Comparison of ENCODE assay signal across 8 mouse cellular contexts in the genomic region with DNA sequence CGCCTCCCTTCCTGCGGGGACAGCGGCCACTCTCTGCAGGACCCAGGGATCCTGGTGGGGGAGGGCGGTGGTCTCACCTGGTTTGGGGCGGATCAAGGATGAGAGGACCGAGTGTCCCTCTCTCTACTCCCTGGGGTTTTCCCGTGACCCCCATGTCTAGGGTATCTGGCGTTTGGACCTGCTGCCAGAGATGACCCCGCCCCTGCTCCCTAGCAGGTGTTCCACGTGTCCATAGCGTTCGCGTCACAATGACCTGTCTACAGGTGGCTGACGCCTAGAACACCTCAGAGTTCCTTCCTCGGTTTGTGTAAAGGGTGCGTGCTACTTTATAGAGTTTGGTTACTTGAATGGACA. TPM values are rescaled to one million over a fixed set of nuclear protein-coding genes. Genes with fewer than 3 reads are reported as not detected.
DNase-seq lines count a peak whose midpoint lies in the region; ATAC-seq and TF ChIP-seq lines count a peak whose summit lies in the region.

A gene (minus strand): TSS at position 193 of the 354 bp plus-strand sequence.

- ATAC-seq in kidney, embryonic 14.5 days (ENCODE audit: low FRiP score, low TSS enrichment): peak; percentile 83
- peak; percentile 46 for ATAC-seq in embryonic facial prominence, embryonic 13.5 days (ENCODE audit: insufficient number of reproducible peaks, insufficient read depth, low FRiP score, low TSS enrichment, low read depth)
- peak; percentile 89 for ATAC-seq in intestine, embryonic 15.5 days
- ATAC-seq in lung, embryonic 14.5 days (ENCODE audit: insufficient read depth): peak; percentile 70
- peak; percentile 80 for ATAC-seq in stomach, embryonic 16.5 days (ENCODE audit: insufficient read depth, low FRiP score)

- no peaks in the 10 kb centered on the region for H3K9me3 ChIP-seq in kidney, embryonic 14.5 days (ENCODE audit: control insufficient read depth, low read length)
- H3K9me3 ChIP-seq in embryonic facial prominence, embryonic 13.5 days: no peaks in the 10 kb centered on the region
- no peaks in the 10 kb centered on the region for H3K9me3 ChIP-seq in intestine, embryonic 15.5 days
- H3K9me3 ChIP-seq in lung, embryonic 14.5 days (ENCODE audit: low read depth, low read length): no peaks in the 10 kb centered on the region
- H3K9me3 ChIP-seq in stomach, embryonic 16.5 days (replicated peaks; ENCODE audit: control insufficient read depth, low read length): no peaks in the 10 kb centered on the region

- H3K4me3 ChIP-seq in kidney, embryonic 14.5 days (ENCODE audit: low read length): peak within 1 kb of the TSS; percentile 65
- H3K4me3 ChIP-seq in embryonic facial prominence, embryonic 13.5 days: peak within 1 kb of the TSS; percentile 71
- H3K4me3 ChIP-seq in intestine, embryonic 15.5 days (replicated peaks): peak within 1 kb of the TSS; percentile 70
- H3K4me3 ChIP-seq in lung, embryonic 14.5 days (ENCODE audit: low read depth, low read length): peak within 1 kb of the TSS; percentile 71
- peak within 1 kb of the TSS; percentile 78 for H3K4me3 ChIP-seq in stomach, embryonic 16.5 days (replicated peaks; ENCODE audit: low read length)

- H3K9ac ChIP-seq in kidney, embryonic 14.5 days (ENCODE audit: low read depth, low read length): peak within 1 kb of the TSS; percentile 72
- peak within 1 kb of the TSS; percentile 78 for H3K9ac ChIP-seq in embryonic facial prominence, embryonic 13.5 days
- H3K9ac ChIP-seq in intestine, embryonic 15.5 days: peak within 1 kb of the TSS; percentile 65
- H3K9ac ChIP-seq in lung, embryonic 14.5 days: peak within 1 kb of the TSS; percentile 71
- H3K9ac ChIP-seq in stomach, embryonic 16.5 days (ENCODE audit: low read length): peak within 1 kb of the TSS; percentile 84

- H3K27ac ChIP-seq in kidney, embryonic 14.5 days (ENCODE audit: low read depth, low read length): 0 out of 2 replicates have a peak within 1 kb of the TSS, but pooled peaks have one; percentile 8
- peak within 1 kb of the TSS; percentile 33; the same call in 1 of the 2 replicates for H3K27ac ChIP-seq in embryonic facial prominence, embryonic 13.5 days
- 0 out of 2 replicates have a peak within 1 kb of the TSS, but pooled peaks have one; percentile 40 for H3K27ac ChIP-seq in intestine, embryonic 15.5 days
- peak within 1 kb of the TSS; percentile 65 for H3K27ac ChIP-seq in lung, embryonic 14.5 days (ENCODE audit: low read depth)
- H3K27ac ChIP-seq in stomach, embryonic 16.5 days (ENCODE audit: low read length): peak within 1 kb of the TSS; percentile 50

- TF ChIP-seq CTCF in lung, embryonic 14.5 days (IDR thresholded peaks at IDR 0.05; ENCODE audit: low read depth): no peak

- no peak for DNase-seq in kidney, postnatal 36 days
- DNase-seq in ZHBTc4 (ENCODE audit: low read depth, low spot score): peak; percentile 55
- peak; percentile 47 for DNase-seq in lung, embryonic 14.5 days
- no peak for DNase-seq in retina, postnatal 1 day

- no peaks in the 10 kb centered on the region for H3K4me1 ChIP-seq in kidney, embryonic 14.5 days (ENCODE audit: control insufficient read depth, insufficient read depth, low read length)
- H3K4me1 ChIP-seq in embryonic facial prominence, embryonic 13.5 days: peaks cover 12% of the 10 kb centered on the region
- H3K4me1 ChIP-seq in intestine, embryonic 15.5 days (replicated peaks): 0 out of 2 replicates have a peak, but pooled peaks cover 6% of the 10 kb centered on the region
- H3K4me1 ChIP-seq in lung, embryonic 14.5 days (ENCODE audit: insufficient read depth): no peaks in the 10 kb centered on the region
- no peaks in the 10 kb centered on the region for H3K4me1 ChIP-seq in stomach, embryonic 16.5 days (ENCODE audit: control insufficient read depth, insufficient read depth, low read length)

- H3K27me3 ChIP-seq in kidney, embryonic 14.5 days (ENCODE audit: control insufficient read depth, insufficient read depth, low read length): no peaks in the 10 kb centered on the region; the same call in 1 of the 2 replicates
- peaks cover 25% of the 10 kb centered on the region for H3K27me3 ChIP-seq in embryonic facial prominence, embryonic 13.5 days
- H3K27me3 ChIP-seq in intestine, embryonic 15.5 days (replicated peaks): no peaks in the 10 kb centered on the region
- no peaks in the 10 kb centered on the region; the same call in 1 of the 2 replicates for H3K27me3 ChIP-seq in lung, embryonic 14.5 days (ENCODE audit: insufficient read depth, low read length)
- H3K27me3 ChIP-seq in stomach, embryonic 16.5 days (ENCODE audit: control insufficient read depth, insufficient read depth, low read length): no peaks in the 10 kb centered on the region; the same call in 1 of the 2 replicates

- 5% methylated on average over 14 of the region's 16 CpGs for WGBS in kidney, embryonic 14.5 days
- 2% methylated on average over 16 of the region's 16 CpGs for WGBS in embryonic facial prominence, embryonic 13.5 days
- WGBS in intestine, embryonic 15.5 days: 3% methylated on average over 14 of the region's 16 CpGs
- 2% methylated on average over 13 of the region's 16 CpGs for WGBS in lung, embryonic 14.5 days
- WGBS in stomach, embryonic 16.5 days: 3% methylated on average over 14 of the region's 16 CpGs

- no peaks in the 10 kb centered on the region for H3K36me3 ChIP-seq in kidney, embryonic 14.5 days (ENCODE audit: control insufficient read depth, insufficient read depth, low read length)
- no peaks in the 10 kb centered on the region for H3K36me3 ChIP-seq in embryonic facial prominence, embryonic 13.5 days
- no peaks in the 10 kb centered on the region for H3K36me3 ChIP-seq in intestine, embryonic 15.5 days
- no peaks in the 10 kb centered on the region for H3K36me3 ChIP-seq in lung, embryonic 14.5 days (ENCODE audit: insufficient read depth)
- H3K36me3 ChIP-seq in stomach, embryonic 16.5 days (ENCODE audit: control insufficient read depth, insufficient read depth, low read length): no peaks in the 10 kb centered on the region

- peak within 1 kb of the TSS; percentile 93 for H3K4me2 ChIP-seq in kidney, embryonic 14.5 days (replicated peaks; ENCODE audit: low read depth, low read length)
- H3K4me2 ChIP-seq in embryonic facial prominence, embryonic 13.5 days: peak within 1 kb of the TSS; percentile 96
- peak within 1 kb of the TSS; percentile 97 for H3K4me2 ChIP-seq in intestine, embryonic 15.5 days (replicated peaks)
- peak within 1 kb of the TSS; percentile 93 for H3K4me2 ChIP-seq in lung, embryonic 14.5 days
- peak within 1 kb of the TSS; percentile 89 for H3K4me2 ChIP-seq in stomach, embryonic 16.5 days (ENCODE audit: low read depth, low read length)

RNA-seq across cellular contexts. Expression of the gene that starts here (rescaled TPM):
- polyA plus RNA-seq in kidney, embryonic 14.5 days (2014; fragmentation: Nextera tagmentation; extraction: Ambion mirVana): 26.8 and 30.0 TPM in 2 replicates
- 16.6 and 19.0 TPM in 2 replicates for polyA plus RNA-seq in embryonic facial prominence, embryonic 13.5 days (2015; fragmentation: Nextera tagmentation; extraction: Ambion mirVana)
- polyA plus RNA-seq in intestine, embryonic 15.5 days (2015; fragmentation: Nextera tagmentation; extraction: Ambion mirVana): 19.5 and 23.6 TPM in 2 replicates
- polyA plus RNA-seq in lung, embryonic 14.5 days (2014; fragmentation: Nextera tagmentation; extraction: Ambion mirVana): 35.4 and 40.8 TPM in 2 replicates
- 35.6 and 35.7 TPM in 2 replicates for polyA plus RNA-seq in stomach, embryonic 16.5 days (2015; fragmentation: Nextera tagmentation; extraction: Ambion mirVana)

Comparison
In these comparisons a context has a peak if more than half of its experiments do, and no peak if none do; other contexts are left out.
1. H3K27ac ChIP-seq: peak in every context shown above with its lines; median percentile 65 in lung, embryonic 14.5 days; 50 in stomach, embryonic 16.5 days; 40 in intestine, embryonic 15.5 days; 33 in embryonic facial prominence, embryonic 13.5 days; 8 in kidney, embryonic 14.5 days.
2. DNase-seq: peak in ZHBTc4 (single experiment) and lung, embryonic 14.5 days (single experiment); none in kidney, postnatal 36 days (0 of 2) and retina, postnatal 1 day (single experiment).
3. Peak in every context shown above with its lines, with median percentiles within 50 percentile points of each other: ATAC-seq, H3K4me2 ChIP-seq, H3K4me3 ChIP-seq and H3K9ac ChIP-seq.